Mouse (Mus musculus): ENCODE measurements around the gene Npl. TPM values are rescaled to one million over a fixed set of nuclear protein-coding genes. Genes with fewer than 3 reads are reported as not detected.

Npl gene
- total RNA-seq (2021): 1 to 10 TPM; 6.0 to 8.1 TPM
- long read RNA-seq, experiment 1, transcript Npl-201 (12 exons, 1,735 nt): major isoform, 10 of 12 reads
- long read RNA-seq, experiment 1, partial matches to known transcripts: 1 of 12 reads
- long read RNA-seq, experiment 1, other reads (novel, unspliced or antisense): 1 of 12 reads
- long read RNA-seq, experiment 2, transcript Npl-201 (12 exons, 1,735 nt): major isoform, 5 of 7 reads
- long read RNA-seq, experiment 2, partial matches to known transcripts: 2 of 7 reads
- long read RNA-seq, experiment 2, other reads (novel, unspliced or antisense): 0 of 7 reads

DNA sequence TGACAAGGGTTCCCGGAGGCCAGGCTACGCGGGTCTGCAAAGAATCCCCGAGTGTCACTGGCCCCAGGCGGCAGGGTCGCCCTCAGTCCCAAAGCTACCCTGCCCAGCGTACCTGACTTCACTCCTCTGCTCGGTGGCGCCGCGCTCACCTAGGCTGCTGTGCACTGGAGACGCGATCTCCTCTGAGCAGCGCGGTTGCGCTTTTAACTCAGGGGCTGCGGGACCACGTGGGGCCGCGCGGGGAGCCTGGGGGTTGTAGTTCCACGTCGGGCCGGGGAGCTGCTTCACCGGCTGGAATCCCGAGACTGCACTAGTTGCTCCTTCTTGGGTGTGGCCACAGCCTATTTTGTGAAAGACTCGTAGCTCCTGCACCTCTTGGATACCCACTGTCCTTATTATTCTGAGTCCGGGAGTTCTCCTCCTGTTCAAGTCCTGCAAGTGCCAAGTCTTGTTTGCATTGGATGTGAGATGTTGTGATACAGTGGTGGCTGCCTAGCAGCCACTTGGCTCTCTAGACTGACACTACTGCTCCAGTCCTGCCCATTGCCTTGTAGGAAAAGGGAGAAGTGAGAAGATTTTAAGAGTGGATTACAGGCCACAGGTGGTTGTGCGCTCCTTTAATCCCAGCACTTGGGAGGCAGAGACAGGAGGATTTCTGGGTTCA, at the start of gene Npl:
TSS of gene Npl (minus strand) at position 510 of the 664 bp plus-strand sequence.
- peak; percentile 62 to 78 for DNase-seq (ENCODE audit: low spot score in 2 of 2)
- intact Hi-C loops (cut with DNase I): no loop called here

DNA sequence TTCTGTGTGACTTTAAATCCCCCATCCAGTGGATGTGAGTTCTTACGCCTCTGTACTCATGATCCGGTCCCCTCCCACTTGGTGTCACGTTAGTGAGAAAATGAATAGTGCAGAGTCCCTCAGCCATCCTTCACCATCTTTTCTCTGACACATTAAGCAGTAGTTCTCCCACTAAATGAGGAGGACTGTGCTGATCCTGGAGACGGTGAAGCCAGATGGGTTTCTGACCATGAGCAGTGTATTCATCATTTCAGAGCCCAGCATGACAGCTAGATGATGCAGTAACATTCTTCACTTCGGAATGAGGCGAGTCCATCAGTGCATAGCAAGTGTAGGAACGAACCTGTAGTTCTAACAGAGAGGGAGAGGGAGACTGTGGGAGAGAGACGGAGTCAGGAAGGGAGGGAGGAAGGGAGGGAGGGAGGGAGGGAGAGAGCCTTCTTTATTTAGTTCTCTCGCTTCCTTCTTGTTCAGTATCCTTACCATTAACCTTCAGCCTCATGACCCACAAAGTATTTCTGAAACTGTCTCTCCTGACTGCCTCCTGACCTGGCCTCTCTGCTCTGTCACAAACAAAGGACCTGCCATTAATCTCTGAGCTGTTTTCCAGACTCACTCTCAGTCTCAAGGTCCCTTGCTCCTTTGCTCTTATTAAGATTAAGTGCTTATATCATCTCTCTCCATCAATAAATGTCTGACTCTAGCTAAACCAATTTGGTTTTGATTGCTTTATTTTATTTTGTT, 49.6 kb upstream of the Npl start:
- intact Hi-C loops (cut with DNase I): no loop called here
- DNase-seq (ENCODE audit: low spot score in 2 of 2): no peak

DNA sequence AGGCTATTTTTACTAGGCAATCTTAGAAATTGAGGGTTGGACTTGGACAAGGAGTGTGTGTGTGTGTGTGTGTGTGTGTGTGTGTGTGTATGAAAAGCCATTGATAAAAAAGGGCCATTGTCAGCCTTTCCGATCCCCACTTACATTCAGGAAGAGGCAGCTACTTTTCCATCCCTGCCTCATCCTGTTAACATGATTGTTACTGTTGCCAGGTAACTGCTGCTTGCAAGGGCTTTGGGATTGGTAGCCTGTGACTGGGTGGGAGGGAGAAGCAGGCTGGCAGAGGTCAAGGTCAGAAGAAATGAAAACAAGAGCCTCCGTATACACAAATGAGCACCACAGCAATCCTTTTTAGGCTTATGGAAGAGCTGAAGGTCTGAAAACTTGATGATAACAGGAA, 48.9 kb upstream of the Npl start:
- intact Hi-C loops (cut with DNase I): no loop called here
- peak; percentile 11 to 63 for DNase-seq (ENCODE audit: low spot score in 2 of 2)

DNA sequence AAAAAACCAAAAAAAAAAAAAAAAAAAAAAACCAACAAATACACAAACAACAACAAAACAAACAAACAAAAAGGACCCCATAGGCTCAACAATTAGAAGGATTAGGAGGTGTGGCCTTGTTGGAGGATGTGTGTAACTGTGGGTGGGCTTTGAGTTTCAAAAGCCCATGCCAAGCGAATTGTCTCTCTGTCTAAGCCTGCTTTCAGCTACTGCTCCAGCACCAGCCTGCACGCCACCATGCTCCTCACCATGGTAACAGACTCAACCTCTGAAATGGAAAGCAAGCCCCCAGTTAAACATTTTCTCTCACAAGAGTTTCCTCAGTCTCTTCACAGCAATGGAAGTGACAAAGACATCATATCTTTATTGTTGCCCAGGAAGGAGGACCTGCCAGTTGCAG, 43.8 kb upstream of the Npl start:
- no peak for DNase-seq (ENCODE audit: low spot score in 2 of 2)
- intact Hi-C loops (cut with DNase I): no loop called here

DNA sequence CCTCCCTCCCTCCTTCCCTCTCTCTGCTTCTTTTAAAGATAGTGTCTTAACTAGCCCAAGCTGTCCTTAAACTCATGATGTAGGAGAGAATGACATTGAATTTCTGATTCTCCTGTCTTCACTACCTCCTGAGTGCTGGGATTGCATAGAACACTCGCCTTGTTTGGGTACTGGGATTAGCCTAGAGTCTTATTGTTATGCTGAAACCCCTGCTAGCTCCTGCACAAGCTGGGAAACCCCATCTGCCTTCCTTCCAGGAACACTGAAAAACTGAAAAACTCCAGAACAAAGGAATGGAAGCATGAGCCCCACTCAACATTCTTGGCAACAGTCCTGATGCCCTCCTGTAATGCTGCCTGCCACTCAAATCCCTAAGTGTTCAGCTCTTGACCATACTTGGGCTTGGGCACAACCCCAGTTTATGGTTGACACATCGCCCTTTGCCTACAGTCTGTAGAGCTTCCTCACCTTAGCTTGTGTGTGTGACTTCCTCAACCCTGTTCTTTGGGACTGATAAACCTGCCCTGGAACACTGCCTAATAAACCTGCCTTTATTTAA, 40.4 kb upstream of the Npl start:
- no peak for DNase-seq (ENCODE audit: low spot score in 2 of 2)
- intact Hi-C loops (cut with DNase I): no loop called here

DNA sequence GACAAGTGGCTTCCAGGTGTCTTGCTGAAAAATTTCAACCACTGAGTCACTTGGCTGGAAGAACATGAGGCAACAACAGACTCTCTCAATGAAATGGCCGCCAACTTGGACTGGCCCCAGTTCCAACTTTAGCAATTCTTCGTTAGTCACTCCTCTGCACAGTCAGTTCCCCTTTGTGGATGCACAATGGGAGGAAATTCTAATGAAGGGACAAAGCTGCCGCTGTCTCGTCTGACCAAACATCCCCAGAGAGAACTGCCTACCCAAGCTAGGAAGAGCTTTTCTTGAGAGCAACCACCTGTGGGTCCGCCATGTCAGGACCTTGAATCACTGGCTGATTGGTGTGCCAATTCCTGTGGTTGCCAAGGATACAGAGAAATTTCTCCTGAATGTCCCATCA, 38.1 kb upstream of the Npl start:
- intact Hi-C loops (cut with DNase I): no loop called here
- no peak for DNase-seq (ENCODE audit: low spot score in 2 of 2)

DNA sequence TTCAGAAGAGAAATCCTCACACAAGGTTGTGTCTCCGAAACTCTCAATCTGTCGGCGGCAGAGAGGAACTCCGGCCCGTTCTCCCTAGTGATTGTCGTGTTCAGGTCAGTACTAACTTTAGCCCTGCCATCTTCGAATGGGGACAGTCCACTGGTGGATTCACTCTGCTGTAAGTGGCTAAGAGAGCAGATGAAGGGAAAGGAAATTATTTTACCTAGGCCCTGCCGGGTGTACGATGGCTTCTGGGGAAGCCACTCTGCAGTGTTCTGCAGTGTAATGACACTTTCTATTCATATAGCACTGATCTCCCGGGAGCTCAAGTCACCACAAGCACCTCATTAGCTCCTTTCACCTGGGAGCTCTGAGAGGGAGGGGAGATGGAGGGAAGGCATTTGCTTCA, 37.0 kb upstream of the Npl start:
- intact Hi-C loops (cut with DNase I): no loop called here
- DNase-seq (ENCODE audit: low spot score in 2 of 2): no peak

DNA sequence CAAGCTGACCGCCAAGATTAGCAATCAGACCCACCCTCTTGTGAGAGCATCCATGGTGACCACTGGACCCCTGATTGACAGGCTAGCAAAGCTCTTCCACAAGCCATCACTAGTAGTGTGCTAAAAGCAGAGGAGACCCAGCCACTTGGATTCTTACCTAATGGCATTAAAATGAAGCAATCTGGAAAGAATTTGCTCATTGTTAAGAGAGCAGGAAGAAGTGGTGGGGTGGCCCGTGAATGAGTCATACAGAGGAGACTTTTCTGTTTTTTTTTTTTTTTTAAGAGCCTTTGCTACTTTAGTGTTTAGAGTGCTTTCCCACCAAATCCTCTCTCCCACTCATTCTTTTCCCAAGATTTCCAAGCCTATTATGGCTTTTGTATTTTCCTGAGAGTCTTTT, 35.9 kb upstream of the Npl start:
- no peak for DNase-seq (ENCODE audit: low spot score in 2 of 2)
- intact Hi-C loops (cut with DNase I): no loop called here

DNA sequence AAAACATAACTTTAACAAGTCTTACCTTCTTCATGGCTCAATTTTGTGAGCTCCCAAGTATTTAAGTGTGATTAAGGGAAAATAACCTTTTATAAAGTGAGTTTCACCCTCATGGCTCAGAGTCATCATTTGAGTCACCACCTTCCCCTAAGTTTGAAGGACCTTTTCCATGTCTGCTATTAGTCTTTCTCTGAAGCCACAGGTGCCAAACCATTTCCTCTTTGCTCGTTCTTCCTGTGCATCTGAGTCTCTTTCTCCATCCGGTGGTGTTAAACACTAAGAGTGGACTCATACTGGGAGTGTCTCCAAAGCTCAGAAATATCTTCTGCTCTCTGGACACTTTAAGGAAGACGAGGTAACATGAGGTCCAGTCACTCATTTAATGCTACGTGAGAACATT, 33.3 kb upstream of the Npl start:
- DNase-seq (ENCODE audit: low spot score in 2 of 2): no peak
- intact Hi-C loops (cut with DNase I): no loop called here

DNA sequence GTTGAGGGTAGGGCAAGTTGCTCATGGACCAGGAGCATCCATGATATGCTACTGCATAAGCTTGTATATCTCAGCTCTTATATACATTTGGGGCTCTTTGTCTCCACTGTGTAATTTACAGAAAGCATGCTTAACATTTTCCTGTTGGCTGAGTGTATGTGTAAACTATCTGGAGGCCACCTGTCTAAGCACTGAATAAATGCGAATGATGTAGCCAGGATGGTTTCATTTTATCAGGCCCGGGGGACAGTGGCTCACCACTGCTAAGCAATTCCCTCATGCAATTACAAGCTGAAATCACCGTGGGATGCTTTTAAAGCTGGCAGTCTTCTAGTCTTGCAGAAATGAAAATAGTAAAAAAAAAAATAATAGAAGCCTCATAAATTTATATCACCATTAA, 24.9 kb upstream of the Npl start:
- intact Hi-C loops (cut with DNase I): no loop called here
- no peak for DNase-seq (ENCODE audit: low spot score in 2 of 2)

DNA sequence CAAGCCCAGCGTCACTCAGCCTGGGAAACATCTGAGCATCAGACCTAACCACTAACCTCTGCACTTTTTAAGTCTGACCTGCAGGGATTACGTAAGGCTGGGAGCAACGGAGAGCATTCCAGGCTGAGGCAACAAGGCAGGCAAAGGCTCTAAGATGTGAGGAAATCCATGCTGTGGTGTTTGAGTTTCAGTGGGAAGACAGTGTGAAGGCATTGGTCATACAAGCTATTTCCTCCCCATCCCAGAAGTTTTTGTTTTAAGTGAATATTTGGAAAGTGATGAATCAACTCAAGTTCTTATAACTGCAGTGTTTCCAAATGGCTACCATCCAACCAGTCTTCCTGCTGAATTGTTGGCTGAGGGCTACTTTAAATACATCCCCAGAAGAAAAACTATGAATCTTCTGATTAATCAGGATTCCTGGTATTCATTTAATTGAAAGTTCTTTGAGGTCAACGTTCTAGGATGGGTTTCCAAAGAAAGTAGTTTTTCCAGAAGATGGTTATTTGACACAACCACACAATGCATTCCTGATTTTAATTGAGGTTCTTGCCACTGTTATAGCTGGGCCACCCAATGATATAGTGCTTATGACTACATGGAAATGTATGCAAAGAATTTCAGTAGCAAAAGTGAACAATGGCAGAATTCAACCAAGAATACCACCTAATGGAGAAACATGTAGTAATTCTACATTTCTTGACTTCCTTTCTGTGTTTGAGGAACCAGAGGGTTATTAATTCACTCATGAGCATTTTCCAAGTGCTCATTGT, 22.6 kb upstream of the Npl start:
- DNase-seq (ENCODE audit: low spot score in 2 of 2): no peak
- intact Hi-C loops (cut with DNase I): no loop called here

DNA sequence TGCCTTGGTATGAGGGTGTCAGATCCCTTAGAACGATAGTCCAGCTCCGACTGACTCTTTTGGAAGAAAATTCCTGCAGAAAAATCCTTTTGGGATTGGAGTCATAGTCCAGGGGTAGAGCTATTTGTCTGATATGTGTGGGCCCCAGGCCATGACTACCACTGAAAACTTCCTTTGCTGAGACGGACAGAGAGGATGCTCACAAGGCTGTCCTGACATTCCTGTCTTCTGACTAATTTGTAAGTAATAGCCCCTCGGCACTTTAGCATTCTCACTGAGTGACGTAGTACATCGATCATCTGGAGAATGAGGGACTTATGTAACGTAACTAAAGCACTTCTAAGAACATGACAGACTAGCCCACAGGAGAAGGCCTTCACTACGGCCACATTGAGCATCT, 15.9 kb upstream of the Npl start:
- intact Hi-C loops (cut with DNase I): no loop called here
- no peak for DNase-seq (ENCODE audit: low spot score in 2 of 2)

DNA sequence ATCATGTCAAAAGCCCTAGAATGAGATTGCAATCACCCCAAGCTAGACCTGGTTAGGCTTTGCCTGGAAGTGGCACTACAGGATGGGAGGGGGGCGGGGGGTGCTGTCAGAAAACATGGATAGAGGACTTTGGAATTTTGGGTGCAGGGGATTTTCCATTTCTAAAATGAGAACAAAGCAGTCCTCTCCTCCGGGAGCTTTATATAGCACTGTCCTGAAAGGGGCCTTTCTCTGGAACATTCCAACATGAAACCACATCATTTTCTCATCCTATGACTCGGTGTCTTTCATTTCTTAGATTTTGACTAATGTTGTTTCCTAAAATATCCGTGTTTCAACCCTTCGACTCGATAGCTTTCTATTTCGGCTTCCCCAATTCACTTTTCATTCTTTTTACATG, 14.9 kb upstream of the Npl start:
- intact Hi-C loops (cut with DNase I): no loop called here
- DNase-seq (ENCODE audit: low spot score in 2 of 2): no peak

DNA sequence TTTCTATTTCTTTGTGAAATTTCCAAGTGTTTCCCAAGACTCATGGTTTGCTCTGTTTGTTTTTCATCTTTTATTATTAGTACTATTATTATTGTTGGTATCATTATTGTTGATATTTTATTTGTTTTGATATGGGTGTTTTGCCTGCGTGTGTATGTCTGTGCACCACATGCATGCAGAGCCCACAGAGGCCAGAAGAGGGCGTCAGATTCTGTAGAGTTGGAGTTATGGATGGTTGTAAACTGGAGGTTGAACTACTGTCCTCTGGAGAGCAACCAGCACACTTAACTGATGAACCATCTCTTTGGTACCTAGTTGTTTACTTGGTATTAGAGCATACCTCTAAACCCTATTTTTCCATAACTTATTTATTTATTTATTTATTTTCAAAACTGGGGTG, 13.8 kb upstream of the Npl start:
- no peak for DNase-seq (ENCODE audit: low spot score in 2 of 2)
- intact Hi-C loops (cut with DNase I): no loop called here

DNA sequence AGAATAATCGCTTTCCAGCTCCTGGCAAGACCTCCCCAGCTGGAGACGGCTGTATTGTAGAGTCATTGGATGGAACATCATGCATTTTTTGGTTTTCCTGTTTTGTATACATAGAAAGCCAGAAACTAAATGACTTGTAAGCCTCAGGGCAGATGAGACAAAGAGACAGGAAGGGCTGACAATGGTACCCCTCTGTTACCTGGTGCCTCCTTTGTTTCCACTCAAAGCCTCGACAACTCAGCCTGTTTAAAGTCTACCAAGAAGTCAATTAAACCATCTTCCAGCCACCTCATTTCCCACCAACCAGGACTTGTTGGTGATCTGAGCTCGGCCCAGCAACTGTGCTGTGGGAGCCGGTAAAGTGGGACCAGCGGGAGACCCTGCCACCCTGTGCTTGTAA, 11.0 kb upstream of the Npl start:
- DNase-seq (ENCODE audit: low spot score in 2 of 2): no peak
- intact Hi-C loops (cut with DNase I): no loop called here

DNA sequence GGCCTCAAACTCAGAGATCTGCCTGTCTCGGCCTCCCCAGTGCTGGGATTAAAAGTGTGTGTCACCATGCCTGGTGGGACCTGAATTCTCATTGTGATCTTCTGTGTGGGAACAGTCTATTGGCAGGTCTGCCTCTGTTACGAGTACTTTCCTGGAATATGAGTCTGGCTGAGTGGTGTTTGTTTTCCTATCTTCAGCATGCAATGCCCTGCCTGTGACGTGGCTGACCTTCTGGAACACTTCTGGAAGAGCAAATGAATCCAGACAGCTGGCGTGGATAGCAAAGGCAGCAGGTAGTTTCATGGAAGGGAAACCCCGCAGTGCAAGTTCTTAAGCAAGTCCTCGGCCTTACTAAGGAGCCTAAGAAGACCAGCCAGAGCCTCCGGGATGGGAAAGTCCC, 9.9 kb upstream of the Npl start:
- no peak for DNase-seq (ENCODE audit: low spot score in 2 of 2)
- intact Hi-C loops (cut with DNase I): loop anchor here (1.0 to 5.0 kb wide), 3 partner anchors 108 to 288 kb away; no protein-coding TSS in a partner anchor

DNA sequence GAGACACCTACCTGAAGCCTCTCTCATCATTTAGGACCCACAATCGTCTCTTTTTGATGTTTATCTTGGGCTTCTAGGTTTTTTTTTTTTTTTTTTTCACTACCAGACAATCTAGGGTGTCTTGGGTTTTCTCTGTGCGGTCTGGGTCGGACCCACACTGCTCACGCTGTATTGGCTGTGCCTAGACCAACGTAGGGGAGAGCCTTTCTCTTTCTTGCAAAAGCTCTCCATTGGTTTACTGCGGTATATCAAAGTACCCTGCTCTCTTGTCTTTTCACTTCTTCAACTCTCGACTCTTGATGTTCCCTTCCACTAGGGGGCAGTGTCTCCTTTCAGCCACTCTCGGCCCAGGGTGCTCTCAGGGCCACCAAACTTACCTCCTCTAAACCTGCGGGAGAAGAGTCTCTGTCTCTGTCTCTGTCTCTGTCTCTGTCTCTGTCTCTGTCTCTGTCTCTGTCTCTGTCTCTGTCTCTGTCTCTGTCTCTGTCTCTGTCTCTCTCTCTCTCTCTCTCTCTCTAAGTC, 9.3 kb upstream of the Npl start:
- intact Hi-C loops (cut with DNase I): loop anchor here (1.0 to 5.0 kb wide), 3 partner anchors 108 to 288 kb away; no protein-coding TSS in a partner anchor
- peak; percentile 59 to 82 for DNase-seq (ENCODE audit: low spot score in 2 of 2)

DNA sequence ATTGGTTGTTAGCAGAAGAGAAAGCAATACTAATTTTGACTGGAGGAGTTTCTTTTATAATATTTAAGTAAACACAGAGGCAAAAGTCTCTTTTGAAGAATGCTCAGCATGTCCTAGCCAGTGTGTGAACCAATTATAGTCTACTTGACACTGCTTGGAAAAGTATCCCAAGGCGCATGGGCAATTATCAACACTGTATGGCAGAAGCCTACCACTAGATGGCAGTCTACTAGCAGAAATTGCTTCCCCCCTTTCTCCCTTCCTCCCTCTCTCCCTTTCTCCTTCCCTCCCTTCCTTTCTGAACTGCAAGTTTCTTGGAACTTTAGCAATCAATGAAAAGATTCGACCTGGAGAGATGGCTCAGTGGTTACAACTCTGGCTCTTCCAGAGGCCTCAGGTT, 7.1 kb upstream of the Npl start:
- DNase-seq (ENCODE audit: low spot score in 2 of 2): peak; percentile 78 to 79
- intact Hi-C loops (cut with DNase I): loop anchor here (1.0 to 5.0 kb wide), 3 partner anchors 110 to 290 kb away; no protein-coding TSS in a partner anchor

DNA sequence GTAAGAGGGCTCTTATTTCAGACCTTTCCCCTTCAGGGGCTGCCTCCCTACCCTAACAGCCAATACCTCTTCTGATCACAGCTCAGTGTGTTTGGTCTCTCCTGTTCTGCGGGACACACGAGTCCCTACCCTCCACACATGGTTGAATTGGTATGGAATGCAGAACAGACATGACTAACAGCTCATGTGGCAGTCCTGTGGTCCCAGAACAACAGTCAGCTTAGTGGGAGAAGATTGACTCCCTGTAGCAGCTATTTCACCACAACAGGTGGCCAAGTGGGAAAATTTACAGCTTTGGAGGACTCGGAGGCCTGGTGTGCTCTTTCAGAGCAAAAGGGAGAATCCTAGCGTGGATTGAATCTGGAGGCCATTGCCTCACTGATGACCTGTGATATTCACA, 6.4 kb upstream of the Npl start:
- no peak for DNase-seq (ENCODE audit: low spot score in 2 of 2)
- intact Hi-C loops (cut with DNase I): loop anchor here (5.0 kb wide), 2 partner anchors 111 to 291 kb away; no protein-coding TSS in a partner anchor
